Mouse (Mus musculus): ENCODE measurements around the gene Hdac4. TPM values are rescaled to one million over a fixed set of nuclear protein-coding genes. Genes with fewer than 3 reads are reported as not detected.
A peak's percentile ranks its signal among the peaks of the same experiment; 100 is the strongest.

Hdac4 gene
- polyA plus RNA-seq, 1 experiment = 18.1 TPM

- Histone ChIP-seq H3K27ac (ENCODE audit: control insufficient read depth, insufficient read depth, low read depth, low read length, poor library complexity) (peak overlapping the region; percentile 74; the same call in 1 of the 2 replicates), H3K4me1 (ENCODE audit: control insufficient read depth, insufficient read depth, low read length) (no peaks in the 10 kb centered on the region; the same call in none of the 2 replicates), H3K4me3 (replicated peaks; ENCODE audit: control insufficient read depth, low read depth, low read length) (no peak overlapping the region)
- TF ChIP-seq POLR2A (IDR thresholded peaks at IDR 0.05; ENCODE audit: borderline replicate concordance, control insufficient read depth, low read depth, low read length) = no peak
- TF ChIP-seq CTCF (IDR thresholded peaks at IDR 0.05; ENCODE audit: control insufficient read depth, insufficient read depth, low read length) = no peak
- 40% methylated on average over 5 of the region's 5 CpGs for WGBS
Observed at GRCm38 (mm10) chr1:92183101-92183790, 12.3 kb downstream of the Hdac4 start.

GRCm38 (mm10) chr1:92181970-92182369 lies 13.5 kb downstream of the Hdac4 start:
- no peaks in the 10 kb centered on the region; the same call in none of the 2 replicates for H3K4me1 ChIP-seq (ENCODE audit: control insufficient read depth, insufficient read depth, low read length)
- TF ChIP-seq CTCF (IDR thresholded peaks at IDR 0.05; ENCODE audit: control insufficient read depth, insufficient read depth, low read length) (no peak), POLR2A (IDR thresholded peaks at IDR 0.05; ENCODE audit: borderline replicate concordance, control insufficient read depth, low read depth, low read length) (no peak)
- WGBS = 74% methylated on average over 2 of the region's 2 CpGs
- no peak overlapping the region for H3K4me3 ChIP-seq (replicated peaks; ENCODE audit: control insufficient read depth, low read depth, low read length)
- no peak overlapping the region for H3K27ac ChIP-seq (ENCODE audit: control insufficient read depth, insufficient read depth, low read depth, low read length, poor library complexity)

- TF ChIP-seq CTCF (IDR thresholded peaks at IDR 0.05; ENCODE audit: control insufficient read depth, insufficient read depth, low read length) (no peak), POLR2A (IDR thresholded peaks at IDR 0.05; ENCODE audit: borderline replicate concordance, control insufficient read depth, low read depth, low read length) (peak; percentile 73; the same call in 1 of the 2 replicates)
- H3K27ac ChIP-seq (ENCODE audit: control insufficient read depth, insufficient read depth, low read depth, low read length, poor library complexity) = peak overlapping the region; percentile 94
- no peaks in the 10 kb centered on the region; the same call in none of the 2 replicates for H3K4me1 ChIP-seq (ENCODE audit: control insufficient read depth, insufficient read depth, low read length)
- peak overlapping the region; percentile 76 for H3K4me3 ChIP-seq (replicated peaks; ENCODE audit: control insufficient read depth, low read depth, low read length)
- 2% methylated on average over 97 of the region's 97 CpGs for WGBS
Observed at GRCm38 (mm10) chr1:92180141-92181137, 15.1 kb downstream of the Hdac4 start.

GRCm38 (mm10) chr1:92179489-92180006 lies 16.0 kb downstream of the Hdac4 start:
- Histone ChIP-seq H3K27ac (ENCODE audit: control insufficient read depth, insufficient read depth, low read depth, low read length, poor library complexity) (peak overlapping the region; percentile 87), H3K4me1 (ENCODE audit: control insufficient read depth, insufficient read depth, low read length) (no peaks in the 10 kb centered on the region; the same call in none of the 2 replicates), H3K4me3 (replicated peaks; ENCODE audit: control insufficient read depth, low read depth, low read length) (peak overlapping the region; percentile 76)
- TF ChIP-seq POLR2A (IDR thresholded peaks at IDR 0.05; ENCODE audit: borderline replicate concordance, control insufficient read depth, low read depth, low read length) (no peak), CTCF (IDR thresholded peaks at IDR 0.05; ENCODE audit: control insufficient read depth, insufficient read depth, low read length) (no peak)
- 6% methylated on average over 60 of the region's 61 CpGs for WGBS

- H3K27ac ChIP-seq (ENCODE audit: control insufficient read depth, insufficient read depth, low read depth, low read length, poor library complexity) = 0 out of 2 replicates have a peak overlapping the region, but pooled peaks have one; percentile 21
- peak overlapping the region; percentile 63 for H3K4me3 ChIP-seq (replicated peaks; ENCODE audit: control insufficient read depth, low read depth, low read length)
- TF ChIP-seq CTCF (IDR thresholded peaks at IDR 0.05; ENCODE audit: control insufficient read depth, insufficient read depth, low read length) (no peak), POLR2A (IDR thresholded peaks at IDR 0.05; ENCODE audit: borderline replicate concordance, control insufficient read depth, low read depth, low read length) (no peak)
- no peaks in the 10 kb centered on the region; the same call in none of the 2 replicates for H3K4me1 ChIP-seq (ENCODE audit: control insufficient read depth, insufficient read depth, low read length)
- WGBS = 8% methylated on average over 11 of the region's 11 CpGs
Observed at GRCm38 (mm10) chr1:92179070-92179469, 16.4 kb downstream of the Hdac4 start.

GRCm38 (mm10) chr1:92178021-92178895 lies 17.2 kb downstream of the Hdac4 start:
- Histone ChIP-seq H3K4me3 (replicated peaks; ENCODE audit: control insufficient read depth, low read depth, low read length) (no peak overlapping the region), H3K27ac (ENCODE audit: control insufficient read depth, insufficient read depth, low read depth, low read length, poor library complexity) (no peak overlapping the region), H3K4me1 (ENCODE audit: control insufficient read depth, insufficient read depth, low read length) (no peaks in the 10 kb centered on the region; the same call in none of the 2 replicates)
- TF ChIP-seq POLR2A (IDR thresholded peaks at IDR 0.05; ENCODE audit: borderline replicate concordance, control insufficient read depth, low read depth, low read length) (no peak), CTCF (IDR thresholded peaks at IDR 0.05; ENCODE audit: control insufficient read depth, insufficient read depth, low read length) (no peak)
- WGBS = 66% methylated on average over 10 of the region's 10 CpGs

GRCm38 (mm10) chr1:92177599-92177998 lies 17.9 kb downstream of the Hdac4 start:
- Histone ChIP-seq H3K27ac (ENCODE audit: control insufficient read depth, insufficient read depth, low read depth, low read length, poor library complexity) (no peak overlapping the region), H3K4me3 (replicated peaks; ENCODE audit: control insufficient read depth, low read depth, low read length) (no peak overlapping the region), H3K4me1 (ENCODE audit: control insufficient read depth, insufficient read depth, low read length) (no peaks in the 10 kb centered on the region; the same call in 1 of the 2 replicates)
- WGBS = 75% methylated on average over 5 of the region's 5 CpGs
- TF ChIP-seq POLR2A (IDR thresholded peaks at IDR 0.05; ENCODE audit: borderline replicate concordance, control insufficient read depth, low read depth, low read length) = no peak
- TF ChIP-seq CTCF (IDR thresholded peaks at IDR 0.05; ENCODE audit: control insufficient read depth, insufficient read depth, low read length) = no peak

Data from bone marrow, adult 2 months (tissue).